Mouse (Mus musculus) G1E (cell line): ENCODE data around the gene Mest.

Experiments used
- CTCF ChIP-seq: IDR thresholded peaks from 2 replicates; pipeline ENCODE4 v1.5.1; 2012; ENCODE audit warnings: low read depth, low read length, inconsistent platforms, mixed read lengths
- GATA2 ChIP-seq: IDR thresholded peaks from 2 replicates; pipeline ENCODE4 v1.6.1; 2012; ENCODE audit warnings: low read depth, low read length, inconsistent platforms, borderline replicate concordance

DNA sequence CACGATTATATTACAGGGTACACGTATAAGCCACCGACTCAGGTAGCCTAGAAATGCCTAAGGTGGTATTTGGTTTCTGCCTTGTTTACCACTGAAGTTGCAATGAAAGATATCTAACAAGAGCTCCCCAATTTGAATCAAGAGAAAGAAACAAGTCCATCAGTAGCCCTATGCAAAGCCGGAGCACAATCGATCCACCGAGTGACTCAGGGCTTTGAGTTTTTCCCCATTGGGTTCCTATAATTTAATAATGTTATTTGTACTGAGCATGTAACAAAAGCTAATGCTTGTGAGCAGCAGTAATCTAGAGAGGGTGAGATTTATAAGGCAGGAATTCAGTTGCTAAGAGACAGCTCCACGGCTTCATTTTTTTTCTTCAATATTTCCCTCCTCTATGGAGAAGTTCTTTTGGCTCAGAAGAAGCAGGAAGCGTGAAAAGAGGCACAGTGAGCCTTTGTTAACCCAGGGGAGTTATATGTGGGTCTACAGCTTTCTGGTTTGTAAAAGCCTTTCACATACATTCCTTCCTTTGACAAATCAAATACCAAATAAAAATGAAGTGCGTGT lies 48.5 kb upstream of the Mest start:
- TF ChIP-seq CTCF (no peak), GATA2 (no peak)
